Mouse (Mus musculus): ENCODE data around the gene Hddc3. TPM values are rescaled to one million over a fixed set of nuclear protein-coding genes. Genes with fewer than 3 reads are reported as not detected.
A peak's percentile ranks its signal among the peaks of the same experiment; 100 is the strongest.

Gene Hddc3
- total and polyA plus RNA-seq, 2 experiments from 2014 or later, result 16.8 to 36.7 TPM

DNA sequence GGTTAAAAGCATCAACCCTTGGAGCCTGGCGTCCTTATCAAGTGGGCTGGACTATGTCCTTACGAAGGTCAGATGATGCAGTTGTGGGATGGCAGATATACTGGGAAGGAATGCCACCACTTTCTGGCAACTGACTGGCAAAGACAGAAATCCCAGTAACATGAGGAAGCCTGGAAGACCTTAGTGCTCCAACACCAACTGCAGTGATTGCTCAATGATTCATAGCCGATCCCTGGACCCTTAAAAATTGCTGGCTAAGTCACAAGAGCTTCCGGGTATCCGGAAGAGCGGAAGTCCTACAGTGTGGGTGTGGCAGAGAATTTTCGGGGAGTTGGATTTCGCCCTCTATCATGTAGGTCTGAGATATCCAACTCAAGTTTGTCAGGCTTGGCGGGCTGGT, 3.3 kb downstream of the Hddc3 start:
- DNase-seq (ENCODE audit: low spot score) (no peak), ATAC-seq (ENCODE audit: low FRiP score) (no peak)
- no peak overlapping the region for H3K27ac ChIP-seq (ENCODE audit: low read depth, low read length)
- TF ChIP-seq CTCF (IDR thresholded peaks at IDR 0.05), result no peak
- H3K4me3 ChIP-seq (ENCODE audit: low read depth, low read length), result no peak overlapping the region
- peaks cover 12% of the 10 kb centered on the region; the same call in 1 of the 2 replicates for H3K4me1 ChIP-seq (ENCODE audit: insufficient read depth, low read length)
- H3K27me3 ChIP-seq (ENCODE audit: insufficient read depth, low read length), result no peaks in the 10 kb centered on the region
- no peak overlapping the region for H3K4me2 ChIP-seq (ENCODE audit: low read depth, low read length, poor library complexity, severe bottlenecking)
- H3K36me3 ChIP-seq (ENCODE audit: insufficient read depth, low read length), result peaks cover 7% of the 10 kb centered on the region; the same call in 1 of the 2 replicates
- H3K9me3 ChIP-seq (ENCODE audit: low read length), result no peaks in the 10 kb centered on the region
- WGBS, result 96% methylated on average over 9 of the region's 9 CpGs
- no peak overlapping the region for H3K9ac ChIP-seq (replicated peaks; ENCODE audit: low read length, poor library complexity, severe bottlenecking)

DNA sequence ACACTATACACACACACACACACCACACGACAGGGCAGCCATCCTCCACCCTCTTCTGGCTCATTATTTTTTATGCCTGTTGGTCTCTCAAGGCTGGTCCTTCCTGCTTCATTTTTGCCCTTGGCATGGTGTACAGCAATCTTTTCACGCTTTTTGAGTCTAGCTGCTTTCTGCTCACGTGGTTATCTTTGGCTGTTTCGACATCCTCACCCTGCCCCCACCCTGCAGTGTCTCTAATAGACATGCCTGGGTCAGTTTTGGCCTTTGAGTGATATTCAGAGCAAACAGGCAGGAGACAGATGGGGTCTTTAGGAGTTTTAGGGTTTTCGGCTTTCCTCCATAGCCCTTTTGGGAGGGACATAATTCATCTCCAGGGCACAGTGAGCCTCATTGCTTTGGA, 3.9 kb downstream of the Hddc3 start:
- Histone ChIP-seq H3K27ac (ENCODE audit: low read depth, low read length) (no peak overlapping the region), H3K9ac (replicated peaks; ENCODE audit: low read length, poor library complexity, severe bottlenecking) (no peak overlapping the region), H3K4me3 (ENCODE audit: low read depth, low read length) (no peak overlapping the region), H3K36me3 (ENCODE audit: insufficient read depth, low read length) (peaks cover 11% of the 10 kb centered on the region), H3K9me3 (ENCODE audit: low read length) (no peaks in the 10 kb centered on the region), H3K4me2 (ENCODE audit: low read depth, low read length, poor library complexity, severe bottlenecking) (no peak overlapping the region), H3K4me1 (ENCODE audit: insufficient read depth, low read length) (peaks cover 11% of the 10 kb centered on the region; the same call in 1 of the 2 replicates), H3K27me3 (ENCODE audit: insufficient read depth, low read length) (no peaks in the 10 kb centered on the region)
- no peak for ATAC-seq (ENCODE audit: low FRiP score)
- no peak for TF ChIP-seq CTCF (IDR thresholded peaks at IDR 0.05)
- 89% methylated on average over 5 of the region's 5 CpGs for WGBS
- no peak for DNase-seq (ENCODE audit: low spot score)

DNA sequence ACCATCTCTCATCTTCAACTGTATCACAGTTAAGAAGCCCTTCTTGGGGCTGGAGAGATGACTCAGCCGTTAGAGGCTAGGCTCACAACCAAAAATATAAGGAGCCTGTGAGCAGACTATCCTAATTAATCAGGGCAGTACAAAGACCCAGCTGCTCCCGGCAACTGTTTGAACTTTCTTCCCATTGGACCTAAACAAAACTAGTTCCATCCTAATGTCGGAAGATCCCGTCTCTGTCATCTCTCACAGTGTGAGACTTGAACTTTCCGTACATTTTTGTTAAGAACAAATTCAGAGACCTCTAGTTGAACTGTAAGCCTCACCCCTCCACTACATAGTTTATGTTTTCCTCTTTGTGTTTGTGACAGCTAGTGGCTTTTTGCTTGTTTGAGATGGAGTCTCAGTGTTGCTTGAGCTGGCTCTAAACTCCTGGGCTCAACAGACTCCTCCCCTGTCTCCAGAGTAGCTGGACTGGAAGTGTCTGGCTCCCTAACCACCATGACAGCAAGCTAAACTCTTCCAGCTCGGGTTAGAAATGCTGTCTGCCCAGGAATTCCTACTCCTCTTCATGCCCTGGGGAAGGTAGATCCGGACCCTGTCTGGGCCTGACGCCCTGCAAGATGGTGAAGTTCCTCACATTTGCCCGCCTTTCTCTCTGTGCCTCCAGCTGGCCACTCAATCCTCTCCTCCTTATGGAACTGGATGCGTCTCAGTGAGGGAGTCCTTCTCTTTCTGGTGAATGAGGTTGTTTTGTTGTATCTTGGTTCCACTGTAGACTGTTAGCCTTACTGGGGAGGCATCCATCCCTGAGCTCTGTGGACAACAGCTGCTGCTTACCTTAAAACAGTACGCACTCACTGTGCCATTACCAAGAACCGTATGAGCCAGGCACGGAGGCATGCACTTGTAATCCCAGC, 5.0 kb downstream of the Hddc3 start:
- Histone ChIP-seq H3K9ac (replicated peaks; ENCODE audit: low read length, poor library complexity, severe bottlenecking) (no peak overlapping the region), H3K27me3 (ENCODE audit: insufficient read depth, low read length) (no peaks in the 10 kb centered on the region), H3K36me3 (ENCODE audit: insufficient read depth, low read length) (peaks cover 20% of the 10 kb centered on the region), H3K4me2 (ENCODE audit: low read depth, low read length, poor library complexity, severe bottlenecking) (no peak overlapping the region), H3K4me1 (ENCODE audit: insufficient read depth, low read length) (peaks cover 6% of the 10 kb centered on the region; the same call in 1 of the 2 replicates), H3K9me3 (ENCODE audit: low read length) (no peaks in the 10 kb centered on the region), H3K4me3 (ENCODE audit: low read depth, low read length) (no peak overlapping the region), H3K27ac (ENCODE audit: low read depth, low read length) (0 out of 2 replicates have a peak overlapping the region, but pooled peaks have one; percentile 26)
- 67% methylated on average over 13 of the region's 13 CpGs for WGBS
- ATAC-seq (ENCODE audit: low FRiP score), result no peak
- no peak for TF ChIP-seq CTCF (IDR thresholded peaks at IDR 0.05)
- no peak for DNase-seq (ENCODE audit: low spot score)

DNA sequence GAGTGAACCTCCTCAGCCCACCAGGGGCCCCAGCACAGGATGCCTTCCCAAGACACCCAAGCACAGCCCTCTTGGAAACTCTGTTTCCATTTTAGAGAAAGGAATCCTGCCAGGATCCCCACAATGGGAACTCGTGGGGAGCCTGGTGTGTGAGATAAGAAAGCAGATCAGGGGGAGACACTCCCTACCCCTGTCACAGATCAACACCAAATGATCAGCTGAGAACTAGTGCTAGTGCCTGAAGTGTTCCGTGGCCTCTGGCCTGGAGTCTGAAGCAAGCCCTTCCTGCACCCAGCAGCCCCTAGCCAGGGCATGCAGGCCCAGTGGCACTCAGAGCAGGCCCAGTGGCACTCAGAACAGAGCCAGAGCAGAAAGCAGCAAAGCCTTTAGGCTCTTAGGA, 7.9 kb downstream of the Hddc3 start:
- H3K27me3 ChIP-seq (ENCODE audit: insufficient read depth, low read length), result no peaks in the 10 kb centered on the region
- H3K9me3 ChIP-seq (ENCODE audit: low read length), result no peaks in the 10 kb centered on the region
- no peak overlapping the region for H3K27ac ChIP-seq (ENCODE audit: low read depth, low read length)
- peaks cover 30% of the 10 kb centered on the region for H3K36me3 ChIP-seq (ENCODE audit: insufficient read depth, low read length)
- ATAC-seq (ENCODE audit: low FRiP score), result no peak
- TF ChIP-seq CTCF (IDR thresholded peaks at IDR 0.05), result no peak
- WGBS, result 84% methylated on average over 2 of the region's 2 CpGs
- H3K4me1 ChIP-seq (ENCODE audit: insufficient read depth, low read length), result no peaks in the 10 kb centered on the region
- H3K4me3 ChIP-seq (ENCODE audit: low read depth, low read length), result no peak overlapping the region
- H3K9ac ChIP-seq (replicated peaks; ENCODE audit: low read length, poor library complexity, severe bottlenecking), result no peak overlapping the region
- no peak for DNase-seq (ENCODE audit: low spot score)
- no peak overlapping the region for H3K4me2 ChIP-seq (ENCODE audit: low read depth, low read length, poor library complexity, severe bottlenecking)

DNA sequence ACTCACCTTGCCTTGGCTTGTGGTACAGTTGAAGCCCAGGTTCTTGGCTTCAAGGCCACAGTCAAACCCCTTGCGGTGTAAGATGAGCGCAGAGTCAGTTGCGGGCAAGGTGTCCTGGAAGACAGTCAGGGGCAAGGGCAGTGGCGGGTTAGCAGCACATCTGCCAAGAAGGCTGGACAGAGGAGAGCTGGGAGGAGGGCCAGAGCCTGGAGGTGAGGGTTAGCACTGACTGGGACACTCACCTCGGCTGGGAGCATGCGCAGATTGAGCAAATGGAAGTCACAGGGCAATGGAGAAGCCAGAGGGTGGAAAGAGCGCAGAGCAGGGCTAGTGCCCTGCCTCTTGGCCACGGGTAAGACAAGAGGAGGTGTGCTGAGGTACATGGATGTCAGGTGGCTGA, 10.0 kb downstream of the Hddc3 start:
- no peak overlapping the region for H3K4me3 ChIP-seq (ENCODE audit: low read depth, low read length)
- no peak for TF ChIP-seq CTCF (IDR thresholded peaks at IDR 0.05)
- ATAC-seq (ENCODE audit: low FRiP score) (no peak), DNase-seq (ENCODE audit: low spot score) (no peak)
- no peaks in the 10 kb centered on the region for H3K9me3 ChIP-seq (ENCODE audit: low read length)
- H3K4me2 ChIP-seq (ENCODE audit: low read depth, low read length, poor library complexity, severe bottlenecking), result no peak overlapping the region
- no peak overlapping the region for H3K9ac ChIP-seq (replicated peaks; ENCODE audit: low read length, poor library complexity, severe bottlenecking)
- H3K4me1 ChIP-seq (ENCODE audit: insufficient read depth, low read length), result no peaks in the 10 kb centered on the region
- no peak overlapping the region for H3K27ac ChIP-seq (ENCODE audit: low read depth, low read length)
- 91% methylated on average over 8 of the region's 8 CpGs for WGBS
- H3K36me3 ChIP-seq (ENCODE audit: insufficient read depth, low read length), result peaks cover 44% of the 10 kb centered on the region
- no peaks in the 10 kb centered on the region for H3K27me3 ChIP-seq (ENCODE audit: insufficient read depth, low read length)

DNA sequence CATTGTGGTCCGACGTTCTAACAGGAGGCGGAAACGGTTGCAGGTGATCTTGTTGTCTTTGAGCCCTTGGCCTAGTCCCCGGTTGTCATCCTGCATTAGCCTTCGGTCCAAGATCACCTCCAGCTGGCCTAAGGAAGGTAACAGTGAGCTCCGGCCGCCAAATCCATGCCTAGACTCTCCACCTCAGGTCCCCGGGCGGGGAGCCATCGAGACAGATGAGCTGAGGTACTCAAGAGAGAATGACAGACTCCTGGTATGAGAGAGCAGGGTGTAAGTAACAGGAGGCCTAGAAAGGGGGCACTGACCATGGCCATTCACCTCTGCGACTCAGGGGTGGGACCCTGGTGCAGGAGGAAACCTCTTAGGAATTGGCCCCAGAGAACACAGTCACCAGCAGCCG, 13.4 kb downstream of the Hddc3 start:
- ATAC-seq (ENCODE audit: low FRiP score), result no peak
- Histone ChIP-seq H3K27me3 (ENCODE audit: insufficient read depth, low read length) (no peaks in the 10 kb centered on the region), H3K36me3 (ENCODE audit: insufficient read depth, low read length) (peaks cover 66% of the 10 kb centered on the region), H3K4me2 (ENCODE audit: low read depth, low read length, poor library complexity, severe bottlenecking) (no peak overlapping the region), H3K9me3 (ENCODE audit: low read length) (no peaks in the 10 kb centered on the region), H3K27ac (ENCODE audit: low read depth, low read length) (no peak overlapping the region), H3K4me3 (ENCODE audit: low read depth, low read length) (no peak overlapping the region), H3K4me1 (ENCODE audit: insufficient read depth, low read length) (no peaks in the 10 kb centered on the region), H3K9ac (replicated peaks; ENCODE audit: low read length, poor library complexity, severe bottlenecking) (no peak overlapping the region)
- WGBS, result 86% methylated on average over 13 of the region's 13 CpGs
- TF ChIP-seq CTCF (IDR thresholded peaks at IDR 0.05), result no peak
- DNase-seq (ENCODE audit: low spot score), result no peak
